Mouse (Mus musculus) intestine, embryonic 14.5 days (tissue): ENCODE data around the gene Isoc2a. TPM values are rescaled to one million over a fixed set of nuclear protein-coding genes. Genes with fewer than 3 reads are reported as not detected.

Experiments
- ATAC-seq: fragments of 200-750 bp; cut with Nextera tagmentation; replicated peaks from 2 replicates; pipeline ENCODE4 v1.8.0; 2017; ENCODE audit warnings: low read depth, moderate number of reproducible peaks, moderate TSS enrichment, moderate library complexity; ENCODE audit not compliant: low FRiP score, low TSS enrichment
- DNase-seq: peaks from one replicate; pipeline ENCODE4 v3.0.0-alpha.2; 2018; ENCODE audit warnings: low spot score
- H3K27ac ChIP-seq: fragments of 300-500 bp; sonication (generic); 2 replicates; pipeline ENCODE4 v1.5.1; 2014; ENCODE audit warnings: low read depth, mild to moderate bottlenecking, control low read depth
- H3K27me3 ChIP-seq: fragments of 300-500 bp; sonication (generic); replicated peaks from 2 replicates; pipeline ENCODE4 v1.6.1; 2014; ENCODE audit warnings: low read length, control low read depth; ENCODE audit not compliant: control insufficient read depth, insufficient read depth
- H3K36me3 ChIP-seq: fragments of 300-500 bp; sonication (generic); 2 replicates; pipeline ENCODE4 v1.6.1; 2014; ENCODE audit warnings: low read length, control low read depth; ENCODE audit not compliant: control insufficient read depth, insufficient read depth
- H3K4me1 ChIP-seq: fragments of 300-500 bp; sonication (generic); replicated peaks from 2 replicates; pipeline ENCODE4 v1.6.1; 2014; ENCODE audit warnings: low read length, control low read depth, mixed read lengths; ENCODE audit not compliant: control insufficient read depth, insufficient read depth
- H3K4me2 ChIP-seq: fragments of 300-500 bp; sonication (generic); 2 replicates; pipeline ENCODE4 v1.6.1; 2014; ENCODE audit warnings: low read length
- H3K4me3 ChIP-seq: fragments of 300-500 bp; sonication (generic); 2 replicates; pipeline ENCODE4 v1.5.1; 2014; ENCODE audit warnings: low read depth, low read length, control low read depth, mixed read lengths
- H3K9ac ChIP-seq: fragments of 300-500 bp; sonication (generic); 2 replicates; pipeline ENCODE4 v1.6.1; 2014; ENCODE audit warnings: mild to moderate bottlenecking, low read length
- H3K9me3 ChIP-seq: fragments of 300-500 bp; sonication (generic); 2 replicates; pipeline ENCODE4 v1.6.1; 2016; ENCODE audit warnings: low read length, control low read depth; ENCODE audit not compliant: control insufficient read depth
- WGBS: fragments of 180-500 bp; shearing (Covaris S2); extraction: QIAGEN DNeasy Blood & Tissue Kit; methylation state at CpG from one replicate; pipeline ENCODE4 v1.1.7; 2014; 5-methylcytosine and 5-hydroxymethylcytosine counted together
- polyA plus RNA-seq: library from polyadenylated mRNA; unstranded; fragments of >200 nt; fragmentation: Nextera tagmentation; extraction: Ambion mirVana; gene quantifications from 2 replicates; pipeline ENCODE4 v1.2.1, GENCODE M21; 2014

Gene Isoc2a
- polyA plus RNA-seq, 1 experiment from 2014 or later = 0.96 TPM

GRCm38 (mm10) chr7:4933103-4933502 is 56.1 kb downstream of the Isoc2a start:
- Histone ChIP-seq H3K9ac (no peak overlapping the region), H3K4me2 (no peak overlapping the region), H3K4me1 (no peaks in the 10 kb centered on the region), H3K36me3 (no peaks in the 10 kb centered on the region), H3K9me3 (0 out of 2 replicates have a peak, but pooled peaks cover 4% of the 10 kb centered on the region), H3K27me3 (no peaks in the 10 kb centered on the region), H3K4me3 (no peak overlapping the region), H3K27ac (no peak overlapping the region)
- ATAC-seq (no peak), DNase-seq (no peak)
- WGBS = 77% methylated on average over 12 of the region's 12 CpGs

GRCm38 (mm10) chr7:4934160-4934914 is 57.4 kb downstream of the Isoc2a start:
- WGBS = 78% methylated on average over 4 of the region's 4 CpGs
- ATAC-seq (no peak), DNase-seq (no peak)
- Histone ChIP-seq H3K27me3 (no peaks in the 10 kb centered on the region), H3K4me3 (no peak overlapping the region), H3K36me3 (no peaks in the 10 kb centered on the region), H3K4me1 (no peaks in the 10 kb centered on the region), H3K9ac (no peak overlapping the region), H3K27ac (no peak overlapping the region), H3K9me3 (0 out of 2 replicates have a peak, but pooled peaks cover 4% of the 10 kb centered on the region), H3K4me2 (no peak overlapping the region)

- Histone ChIP-seq H3K27ac (no peak overlapping the region), H3K27me3 (no peaks in the 10 kb centered on the region), H3K36me3 (no peaks in the 10 kb centered on the region), H3K4me3 (no peak overlapping the region), H3K9ac (no peak overlapping the region), H3K9me3 (0 out of 2 replicates have a peak, but pooled peaks cover 4% of the 10 kb centered on the region), H3K4me1 (no peaks in the 10 kb centered on the region), H3K4me2 (no peak overlapping the region)
- ATAC-seq (no peak), DNase-seq (no peak)
- 81% methylated on average over 10 of the region's 10 CpGs for WGBS
Measured at GRCm38 (mm10) chr7:4936832-4937231, 59.9 kb downstream of the Isoc2a start.

- Histone ChIP-seq H3K4me2 (no peak overlapping the region), H3K9ac (no peak overlapping the region), H3K27me3 (no peaks in the 10 kb centered on the region), H3K36me3 (no peaks in the 10 kb centered on the region), H3K27ac (no peak overlapping the region), H3K9me3 (0 out of 2 replicates have a peak, but pooled peaks cover 4% of the 10 kb centered on the region), H3K4me1 (no peaks in the 10 kb centered on the region), H3K4me3 (no peak overlapping the region)
- no peak for ATAC-seq
- 81% methylated on average over 10 of the region's 11 CpGs for WGBS
- no peak for DNase-seq
Measured at GRCm38 (mm10) chr7:4937392-4937791, 60.4 kb downstream of the Isoc2a start.

- Histone ChIP-seq H3K36me3 (no peaks in the 10 kb centered on the region), H3K27me3 (no peaks in the 10 kb centered on the region), H3K4me1 (0 out of 2 replicates have a peak, but pooled peaks cover 1% of the 10 kb centered on the region), H3K9ac (no peak overlapping the region), H3K27ac (no peak overlapping the region), H3K4me3 (no peak overlapping the region), H3K9me3 (0 out of 2 replicates have a peak, but pooled peaks cover 4% of the 10 kb centered on the region), H3K4me2 (no peak overlapping the region)
- ATAC-seq (no peak), DNase-seq (peak; percentile 76)
- 40% methylated on average over 2 of the region's 2 CpGs for WGBS
Measured at GRCm38 (mm10) chr7:4938456-4938855, 61.5 kb downstream of the Isoc2a start.

GRCm38 (mm10) chr7:4940068-4940479 is 63.1 kb downstream of the Isoc2a start:
- no peak overlapping the region for H3K9ac ChIP-seq
- no peak overlapping the region for H3K4me2 ChIP-seq
- H3K36me3 ChIP-seq = no peaks in the 10 kb centered on the region
- 0 out of 2 replicates have a peak, but pooled peaks cover 3% of the 10 kb centered on the region for H3K4me1 ChIP-seq
- H3K9me3 ChIP-seq = no peaks in the 10 kb centered on the region
- DNase-seq = peak; percentile 93
- H3K27ac ChIP-seq = no peak overlapping the region
- H3K4me3 ChIP-seq = no peak overlapping the region
- WGBS = 14% methylated on average over 9 of the region's 9 CpGs
- no peaks in the 10 kb centered on the region for H3K27me3 ChIP-seq
- peak; percentile 68 for ATAC-seq

- H3K4me3 ChIP-seq = no peak overlapping the region
- no peaks in the 10 kb centered on the region for H3K9me3 ChIP-seq
- 56% methylated on average over 5 of the region's 5 CpGs for WGBS
- DNase-seq = no peak
- 0 out of 2 replicates have a peak, but pooled peaks cover 3% of the 10 kb centered on the region for H3K4me1 ChIP-seq
- no peaks in the 10 kb centered on the region for H3K27me3 ChIP-seq
- no peak overlapping the region for H3K9ac ChIP-seq
- H3K4me2 ChIP-seq = no peak overlapping the region
- no peak for ATAC-seq
- no peaks in the 10 kb centered on the region for H3K36me3 ChIP-seq
- no peak overlapping the region for H3K27ac ChIP-seq
Measured at GRCm38 (mm10) chr7:4942673-4943072, 65.7 kb downstream of the Isoc2a start.

- H3K27ac ChIP-seq = no peak overlapping the region
- H3K36me3 ChIP-seq = no peaks in the 10 kb centered on the region
- peak; percentile 97 for DNase-seq
- ATAC-seq = peak; percentile 72
- 14% methylated on average over 15 of the region's 15 CpGs for WGBS
- peak overlapping the region; percentile 53 for H3K4me2 ChIP-seq
- 0 out of 2 replicates have a peak, but pooled peaks cover 3% of the 10 kb centered on the region for H3K4me1 ChIP-seq
- no peak overlapping the region for H3K9ac ChIP-seq
- H3K27me3 ChIP-seq = no peaks in the 10 kb centered on the region
- H3K4me3 ChIP-seq = peak overlapping the region; percentile 29
- no peaks in the 10 kb centered on the region for H3K9me3 ChIP-seq
Measured at GRCm38 (mm10) chr7:4943223-4943815, 66.4 kb downstream of the Isoc2a start.
